Mouse (Mus musculus) liver, embryonic 13.5 days (tissue): ENCODE data around the gene Dnajb2. TPM values are rescaled to one million over a fixed set of nuclear protein-coding genes. Genes with fewer than 3 reads are reported as not detected.

Experiments used
- ATAC-seq: fragments of 200-750 bp; cut with Nextera tagmentation; 2 replicates; pipeline ENCODE4 v1.8.0; 2017; ENCODE audit warnings: low read depth, mild to moderate bottlenecking, moderate number of reproducible peaks, moderate library complexity
- DNase-seq: peaks from one replicate; pipeline ENCODE4 v3.0.0; 2022
- H3K27ac ChIP-seq: fragments of 300-500 bp; sonication (generic); 2 replicates; pipeline ENCODE4 v1.5.1; 2015; ENCODE audit warnings: moderate library complexity, mild to moderate bottlenecking, inconsistent platforms
- H3K27me3 ChIP-seq: fragments of 300-500 bp; sonication (generic); 2 replicates; pipeline ENCODE4 v1.6.1; 2015; ENCODE audit warnings: mild to moderate bottlenecking, inconsistent platforms
- H3K36me3 ChIP-seq: fragments of 300-500 bp; sonication (generic); 2 replicates; pipeline ENCODE4 v1.6.1; 2015; ENCODE audit warnings: mild to moderate bottlenecking, inconsistent platforms
- H3K4me1 ChIP-seq: fragments of 300-500 bp; sonication (generic); replicated peaks from 2 replicates; pipeline ENCODE4 v1.6.1; 2015; ENCODE audit warnings: inconsistent platforms
- H3K4me2 ChIP-seq: fragments of 300-500 bp; sonication (generic); 2 replicates; pipeline ENCODE4 v1.6.1; 2015; ENCODE audit warnings: inconsistent platforms, mild to moderate bottlenecking, moderate library complexity
- H3K4me3 ChIP-seq: fragments of 300-500 bp; sonication (generic); replicated peaks from 2 replicates; pipeline ENCODE4 v1.5.1; 2015; ENCODE audit warnings: mild to moderate bottlenecking, inconsistent platforms
- H3K9ac ChIP-seq: fragments of 300-500 bp; sonication (generic); 2 replicates; pipeline ENCODE4 v1.6.1; 2015; ENCODE audit warnings: mild to moderate bottlenecking, inconsistent platforms
- H3K9me3 ChIP-seq: fragments of 300-500 bp; sonication (generic); replicated peaks from 2 replicates; pipeline ENCODE4 v1.6.1; 2016; ENCODE audit warnings: inconsistent platforms
- WGBS: fragments of 180-500 bp; shearing (Covaris S2); methylation state at CpG from one replicate; pipeline ENCODE4 v1.1.7; 2015; ENCODE audit not compliant: insufficient replicate concordance; 5-methylcytosine and 5-hydroxymethylcytosine counted together
- polyA plus RNA-seq: library from polyadenylated mRNA; unstranded; fragments of >200 nt; fragmentation: Nextera tagmentation; extraction: Ambion mirVana; gene quantifications from 2 replicates; pipeline ENCODE4 v1.2.1, GENCODE M21; 2015

The Dnajb2 gene
- 31.2 and 34.7 TPM in 2 replicates for polyA plus RNA-seq

DNA sequence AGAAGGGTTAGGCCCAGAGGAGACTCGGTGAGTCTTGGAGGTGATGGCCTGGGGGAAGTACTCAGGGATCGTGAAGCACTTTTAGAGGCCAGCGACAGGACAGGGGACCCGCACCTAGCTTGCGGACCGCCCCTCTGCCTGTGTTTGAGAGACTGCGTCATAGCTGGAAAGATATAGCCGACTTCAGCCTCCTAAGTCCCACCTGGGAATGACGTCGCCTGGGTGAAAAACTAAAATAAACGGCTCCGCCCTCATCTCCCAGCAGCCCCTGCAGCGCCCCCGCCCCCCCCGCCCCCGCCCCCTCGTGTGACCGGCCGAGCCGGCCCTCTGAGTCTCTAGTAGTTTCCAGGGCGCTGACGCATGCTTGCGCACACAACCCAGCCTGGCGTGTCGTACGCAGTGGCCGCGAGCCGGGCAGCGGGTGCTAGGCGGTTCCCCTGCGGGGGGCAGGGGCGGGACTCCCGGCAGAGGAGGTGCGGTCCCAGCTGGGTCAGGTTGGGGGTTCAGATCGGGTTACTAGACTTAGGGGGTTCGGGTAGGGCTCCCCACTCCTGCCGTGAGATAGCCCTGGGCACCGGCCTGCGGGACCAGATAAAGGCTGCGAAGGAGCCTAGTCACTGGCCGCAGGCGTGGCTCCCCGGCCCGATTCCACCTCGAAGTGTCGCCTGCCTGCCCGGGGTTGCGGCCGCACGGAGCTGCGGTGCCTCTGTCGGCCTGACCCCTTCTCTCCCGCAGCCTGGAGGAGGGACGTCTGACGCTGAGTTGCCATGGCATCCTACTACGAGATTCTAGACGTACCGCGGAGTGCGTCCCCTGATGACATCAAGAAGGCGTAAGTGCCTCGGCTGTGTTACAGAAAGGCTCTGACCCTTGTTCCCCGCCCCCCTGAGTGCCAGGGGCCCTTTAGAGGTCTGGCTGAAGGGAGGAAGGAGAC lies at the start of gene Dnajb2:
Gene Dnajb2, plus strand, starts transcription at position 290 of the 934 bp plus-strand sequence.
- Histone ChIP-seq H3K36me3 (peaks cover 19% of the 10 kb centered on the region), H3K4me1 (peaks cover 61% of the 10 kb centered on the region), H3K27me3 (no peaks in the 10 kb centered on the region), H3K4me2 (peak within 1 kb of the TSS; percentile 87), H3K9me3 (no peaks in the 10 kb centered on the region), H3K4me3 (peak within 1 kb of the TSS; percentile 65), H3K9ac (peak within 1 kb of the TSS; percentile 77), H3K27ac (peak within 1 kb of the TSS; percentile 99)
- ATAC-seq: peak; percentile 96
- WGBS: 1% methylated on average over 64 of the region's 64 CpGs
- DNase-seq: peak; percentile 94

DNA sequence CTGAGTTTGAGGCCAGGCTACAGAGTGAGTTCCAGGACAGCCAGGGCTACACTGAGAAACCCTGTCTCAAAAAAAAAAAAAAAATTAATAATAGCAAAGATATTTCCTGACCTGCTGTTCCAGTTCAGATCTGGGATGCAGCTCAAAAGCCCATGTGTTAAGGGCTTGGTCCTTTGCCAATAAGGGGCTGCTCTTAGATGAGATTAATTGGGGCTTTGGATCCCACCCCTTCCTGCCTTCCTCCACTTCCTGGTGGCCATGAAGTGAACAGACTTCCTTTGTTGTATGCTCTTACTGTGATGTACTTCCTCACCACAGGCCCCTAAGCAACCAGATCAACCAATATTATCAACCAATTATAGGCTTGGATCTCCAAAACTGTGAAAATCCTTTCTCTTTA lies 49.1 kb upstream of the Dnajb2 start:
- peaks cover 40% of the 10 kb centered on the region for H3K4me1 ChIP-seq
- H3K4me2 ChIP-seq: no peak overlapping the region
- peaks cover 81% of the 10 kb centered on the region for H3K36me3 ChIP-seq
- no peak overlapping the region for H3K27ac ChIP-seq
- H3K4me3 ChIP-seq: no peak overlapping the region
- no peaks in the 10 kb centered on the region for H3K27me3 ChIP-seq
- ATAC-seq: no peak
- no peak for DNase-seq
- 0 out of 2 replicates have a peak, but pooled peaks cover 4% of the 10 kb centered on the region for H3K9me3 ChIP-seq
- H3K9ac ChIP-seq: no peak overlapping the region

DNA sequence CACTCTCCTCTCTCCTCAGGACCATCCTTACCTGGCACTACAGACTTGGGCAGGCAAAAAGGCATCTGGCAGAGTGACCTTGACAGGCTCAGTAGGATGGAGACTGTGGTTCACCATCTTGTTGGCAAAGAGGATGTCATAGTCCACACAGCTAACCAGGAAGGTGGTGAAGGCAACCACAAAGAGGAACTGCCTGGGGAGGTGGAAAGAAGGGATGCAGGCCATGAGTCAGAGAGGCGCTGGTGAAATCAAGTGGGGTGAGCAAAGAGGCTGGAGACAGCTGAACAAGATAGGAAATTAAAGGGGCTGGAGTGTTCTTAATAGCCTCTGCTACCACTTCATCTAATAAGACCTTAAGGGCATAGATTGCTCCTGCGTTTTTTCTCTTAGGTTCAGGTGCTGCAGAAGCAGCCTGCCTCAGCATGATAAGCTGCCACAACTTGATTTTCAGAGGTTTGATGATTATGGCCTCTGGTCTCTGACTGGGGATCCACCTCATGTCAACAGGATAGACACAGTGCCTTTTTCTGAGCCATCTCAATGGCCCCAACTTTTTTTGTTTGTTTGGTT lies 48.2 kb upstream of the Dnajb2 start:
- H3K27me3 ChIP-seq: no peaks in the 10 kb centered on the region
- H3K36me3 ChIP-seq: peaks cover 72% of the 10 kb centered on the region
- H3K9ac ChIP-seq: no peak overlapping the region
- DNase-seq (no peak), ATAC-seq (no peak)
- H3K4me3 ChIP-seq: no peak overlapping the region
- peaks cover 42% of the 10 kb centered on the region for H3K4me1 ChIP-seq
- WGBS: 27% methylated on average over 2 of the region's 2 CpGs
- no peak overlapping the region for H3K4me2 ChIP-seq
- H3K27ac ChIP-seq: peak overlapping the region; percentile 30; the same call in 1 of the 2 replicates
- no peaks in the 10 kb centered on the region for H3K9me3 ChIP-seq

DNA sequence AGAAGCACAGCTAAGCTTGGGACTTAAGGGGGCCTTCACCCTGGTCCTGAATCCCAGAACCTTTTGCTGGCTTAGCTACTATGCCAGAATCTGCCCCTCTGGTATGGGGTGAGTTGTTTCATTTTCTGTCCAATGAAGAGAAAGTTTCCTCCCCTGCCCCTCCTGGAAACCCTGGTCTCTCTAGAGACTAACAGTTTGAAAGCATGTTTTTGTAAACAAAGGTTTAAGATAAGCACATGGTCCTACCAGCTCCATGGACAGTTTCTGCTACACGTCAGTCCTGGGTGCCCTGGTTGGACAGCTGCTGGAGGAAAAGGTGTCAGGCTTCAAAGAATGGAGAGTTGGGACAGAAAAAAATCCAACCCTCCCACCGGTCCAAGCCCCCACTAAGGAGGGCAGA lies 45.6 kb upstream of the Dnajb2 start:
- H3K4me1 ChIP-seq: peaks cover 51% of the 10 kb centered on the region
- peak overlapping the region; percentile 87 for H3K4me3 ChIP-seq
- no peak for ATAC-seq
- H3K27me3 ChIP-seq: no peaks in the 10 kb centered on the region
- H3K27ac ChIP-seq: peak overlapping the region; percentile 97
- WGBS: 38% methylated on average over 2 of the region's 2 CpGs
- H3K9me3 ChIP-seq: no peaks in the 10 kb centered on the region
- H3K36me3 ChIP-seq: peaks cover 55% of the 10 kb centered on the region
- peak overlapping the region; percentile 88 for H3K4me2 ChIP-seq
- H3K9ac ChIP-seq: peak overlapping the region; percentile 97
- peak; percentile 34 for DNase-seq

DNA sequence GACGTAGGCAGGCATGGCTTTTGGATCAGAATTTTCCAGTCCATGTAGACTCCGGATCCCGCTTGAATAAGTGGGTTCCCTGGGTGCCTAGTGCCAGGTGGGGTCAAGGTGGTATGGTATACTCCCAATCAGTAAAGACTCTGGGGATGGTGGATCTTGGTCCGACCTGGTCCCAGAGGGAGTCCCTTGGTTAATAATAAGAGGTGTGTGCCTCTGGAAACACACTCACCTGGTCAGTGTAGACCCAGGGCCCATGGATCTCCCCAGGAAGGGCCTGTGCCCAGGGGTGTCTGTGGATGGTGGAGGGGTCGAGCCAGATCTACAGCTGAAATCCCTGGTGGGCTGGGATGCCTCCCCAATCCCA lies 45.0 kb upstream of the Dnajb2 start:
- Histone ChIP-seq H3K4me3 (peak overlapping the region; percentile 87), H3K9ac (peak overlapping the region; percentile 97), H3K4me2 (peak overlapping the region; percentile 88), H3K27me3 (no peaks in the 10 kb centered on the region), H3K27ac (peak overlapping the region; percentile 97), H3K36me3 (peaks cover 55% of the 10 kb centered on the region), H3K4me1 (peaks cover 51% of the 10 kb centered on the region), H3K9me3 (no peaks in the 10 kb centered on the region)
- 43% methylated on average over 5 of the region's 5 CpGs for WGBS
- no peak for DNase-seq
- no peak; the same call in 1 of the 2 replicates for ATAC-seq

DNA sequence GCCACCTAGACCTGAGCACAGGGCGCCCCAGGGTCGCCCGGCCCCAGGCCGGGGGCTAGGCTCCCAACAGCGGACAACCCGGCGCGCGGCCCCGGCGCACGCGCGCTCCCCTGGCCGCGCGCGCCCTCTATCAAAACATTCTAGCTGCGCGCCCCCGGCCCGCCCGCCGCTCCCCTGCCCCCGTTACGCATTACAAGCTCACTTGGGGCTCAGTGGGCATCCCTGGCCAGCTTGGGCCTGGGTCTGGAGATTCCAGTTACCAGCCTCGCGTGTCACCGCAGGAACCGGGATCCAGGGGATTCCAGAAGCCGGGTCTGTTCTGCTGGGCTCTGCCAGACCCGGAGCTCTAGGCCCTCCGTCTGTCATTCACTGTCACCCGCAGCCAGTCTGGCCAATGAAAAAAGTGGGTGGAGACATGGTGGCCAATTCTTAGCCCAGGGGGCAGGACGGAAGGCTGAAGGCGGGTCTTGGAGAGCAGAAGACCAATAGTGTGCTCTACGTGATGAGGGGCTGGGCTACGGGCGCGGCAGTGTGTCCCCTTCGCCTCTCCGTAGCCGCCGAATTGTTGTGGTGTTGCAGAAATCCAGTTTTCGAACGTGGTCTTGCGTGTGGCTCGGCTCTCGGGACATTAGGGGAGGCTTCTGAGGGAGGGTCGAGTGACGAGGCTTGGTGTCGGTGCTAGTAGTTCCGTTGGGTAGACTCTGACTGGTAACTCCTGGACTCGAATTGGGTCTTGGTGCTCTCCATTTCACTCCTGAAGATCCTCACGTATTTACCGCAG lies 44.4 kb upstream of the Dnajb2 start, which contains the start of the genes Ankzf1 and Atg9a:
Gene Ankzf1, plus strand, starts transcription at position 530 of the 781 bp plus-strand sequence.
Gene Atg9a, minus strand, starts transcription at position 575 of the 781 bp plus-strand sequence.
- Histone ChIP-seq H3K36me3 (peaks cover 55% of the 10 kb centered on the region), H3K4me2 (peak within 1 kb of the TSS; percentile 94), H3K9me3 (no peaks in the 10 kb centered on the region), H3K27ac (peak within 1 kb of the TSS; percentile 97), H3K27me3 (no peaks in the 10 kb centered on the region), H3K9ac (peak within 1 kb of the TSS; percentile 97), H3K4me1 (peaks cover 51% of the 10 kb centered on the region), H3K4me3 (peak within 1 kb of the TSS; percentile 87)
- WGBS: 1% methylated on average over 56 of the region's 56 CpGs
- ATAC-seq: peak; percentile 98
- DNase-seq: peak; percentile 98

DNA sequence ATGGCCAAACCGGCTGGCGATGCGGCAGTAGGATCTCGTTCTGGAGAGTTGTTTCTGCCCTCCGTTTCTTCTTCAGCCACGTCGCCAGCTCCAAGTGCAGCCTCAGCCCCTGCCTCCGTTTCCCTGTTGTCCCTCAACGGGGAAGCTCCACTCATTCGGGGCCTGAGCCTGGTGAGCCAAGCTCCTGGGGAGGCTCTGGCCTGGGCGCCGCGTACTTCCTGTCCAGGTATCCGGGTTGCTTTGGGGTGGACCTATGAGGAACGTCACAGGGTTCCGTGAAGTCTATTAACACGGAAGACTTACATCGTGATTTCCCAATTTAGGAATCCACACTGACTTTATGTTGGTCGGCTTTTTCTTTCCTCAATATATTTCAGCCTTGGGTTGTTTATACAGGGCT lies 43.8 kb upstream of the Dnajb2 start:
- peaks cover 51% of the 10 kb centered on the region for H3K4me1 ChIP-seq
- WGBS: under 1% methylated on average over 19 of the region's 19 CpGs
- peak overlapping the region; percentile 97 for H3K27ac ChIP-seq
- H3K9me3 ChIP-seq: no peaks in the 10 kb centered on the region
- peaks cover 50% of the 10 kb centered on the region for H3K36me3 ChIP-seq
- peak; percentile 30; the same call in 1 of the 2 replicates for ATAC-seq
- peak overlapping the region; percentile 86 for H3K9ac ChIP-seq
- H3K27me3 ChIP-seq: no peaks in the 10 kb centered on the region
- peak; percentile 55 for DNase-seq
- H3K4me3 ChIP-seq: peak overlapping the region; percentile 87
- H3K4me2 ChIP-seq: peak overlapping the region; percentile 94

DNA sequence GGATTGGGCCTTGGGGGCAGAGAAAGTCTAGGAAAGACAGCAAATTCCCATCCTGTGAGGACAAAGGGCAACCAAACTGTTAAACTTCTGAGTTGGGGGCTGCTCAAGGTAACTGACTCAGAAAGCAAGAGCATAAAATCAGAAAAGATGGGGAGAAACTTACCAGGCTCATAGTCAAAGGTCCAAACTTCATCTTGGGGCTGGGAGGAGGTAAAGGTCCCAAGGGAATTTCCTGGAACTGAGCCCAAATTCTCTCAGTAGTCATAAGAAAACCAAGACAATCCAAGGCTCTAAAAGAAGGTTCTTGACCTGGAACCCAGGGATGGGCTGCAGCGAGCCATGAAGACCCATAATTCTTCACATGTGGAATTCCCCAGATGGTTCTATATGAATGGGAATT lies 35.0 kb upstream of the Dnajb2 start:
- 75% methylated on average over 1 of the region's 1 CpGs for WGBS
- no peak for ATAC-seq
- H3K4me2 ChIP-seq: no peak overlapping the region
- H3K4me3 ChIP-seq: no peak overlapping the region
- no peaks in the 10 kb centered on the region for H3K27me3 ChIP-seq
- H3K36me3 ChIP-seq: peaks cover 30% of the 10 kb centered on the region
- no peak for DNase-seq
- no peak overlapping the region for H3K9ac ChIP-seq
- H3K9me3 ChIP-seq: no peaks in the 10 kb centered on the region
- H3K27ac ChIP-seq: no peak overlapping the region
- H3K4me1 ChIP-seq: no peaks in the 10 kb centered on the region

DNA sequence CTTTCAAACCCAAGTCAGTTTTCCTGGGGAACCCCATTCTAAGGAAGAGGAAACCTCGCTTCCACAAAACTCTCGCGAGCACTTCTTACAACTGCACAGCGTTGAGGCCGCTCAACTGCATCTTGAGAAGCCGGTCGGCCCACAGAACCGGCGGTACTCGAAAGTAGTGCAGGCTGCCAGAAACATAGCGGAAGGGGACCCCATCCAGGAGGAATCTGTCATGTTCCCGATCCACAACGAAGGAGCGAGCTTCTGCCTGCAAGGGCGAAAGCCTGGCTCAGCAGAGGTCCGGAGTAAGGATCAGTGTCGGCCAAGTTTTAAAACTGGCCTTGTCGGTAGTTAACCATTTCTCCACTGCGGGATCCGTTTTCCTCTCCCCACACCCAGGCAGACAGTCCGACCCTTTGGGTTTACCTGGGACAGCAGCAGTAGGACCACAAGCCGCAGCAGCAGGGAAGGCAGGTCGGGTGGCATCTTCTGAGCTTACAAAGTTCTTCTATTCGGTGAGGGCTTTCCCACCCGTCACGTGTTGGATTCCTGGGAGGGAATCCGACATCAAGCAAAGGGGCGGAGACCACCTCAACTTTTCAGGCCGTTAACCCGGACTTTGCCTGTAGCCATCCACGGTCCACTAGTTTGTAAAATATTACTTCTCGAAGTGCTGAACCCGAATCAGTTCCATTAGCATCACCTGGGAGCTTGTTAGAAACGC lies 27.1 kb upstream of the Dnajb2 start:
- Histone ChIP-seq H3K4me2 (peak overlapping the region; percentile 99), H3K9ac (peak overlapping the region; percentile 96), H3K27me3 (no peaks in the 10 kb centered on the region), H3K9me3 (no peaks in the 10 kb centered on the region), H3K4me3 (peak overlapping the region; percentile 91), H3K36me3 (peaks cover 24% of the 10 kb centered on the region), H3K27ac (peak overlapping the region; percentile 96; the same call in 1 of the 2 replicates), H3K4me1 (peaks cover 60% of the 10 kb centered on the region)
- peak; percentile 36 for DNase-seq
- no peak for ATAC-seq
- 20% methylated on average over 34 of the region's 34 CpGs for WGBS

DNA sequence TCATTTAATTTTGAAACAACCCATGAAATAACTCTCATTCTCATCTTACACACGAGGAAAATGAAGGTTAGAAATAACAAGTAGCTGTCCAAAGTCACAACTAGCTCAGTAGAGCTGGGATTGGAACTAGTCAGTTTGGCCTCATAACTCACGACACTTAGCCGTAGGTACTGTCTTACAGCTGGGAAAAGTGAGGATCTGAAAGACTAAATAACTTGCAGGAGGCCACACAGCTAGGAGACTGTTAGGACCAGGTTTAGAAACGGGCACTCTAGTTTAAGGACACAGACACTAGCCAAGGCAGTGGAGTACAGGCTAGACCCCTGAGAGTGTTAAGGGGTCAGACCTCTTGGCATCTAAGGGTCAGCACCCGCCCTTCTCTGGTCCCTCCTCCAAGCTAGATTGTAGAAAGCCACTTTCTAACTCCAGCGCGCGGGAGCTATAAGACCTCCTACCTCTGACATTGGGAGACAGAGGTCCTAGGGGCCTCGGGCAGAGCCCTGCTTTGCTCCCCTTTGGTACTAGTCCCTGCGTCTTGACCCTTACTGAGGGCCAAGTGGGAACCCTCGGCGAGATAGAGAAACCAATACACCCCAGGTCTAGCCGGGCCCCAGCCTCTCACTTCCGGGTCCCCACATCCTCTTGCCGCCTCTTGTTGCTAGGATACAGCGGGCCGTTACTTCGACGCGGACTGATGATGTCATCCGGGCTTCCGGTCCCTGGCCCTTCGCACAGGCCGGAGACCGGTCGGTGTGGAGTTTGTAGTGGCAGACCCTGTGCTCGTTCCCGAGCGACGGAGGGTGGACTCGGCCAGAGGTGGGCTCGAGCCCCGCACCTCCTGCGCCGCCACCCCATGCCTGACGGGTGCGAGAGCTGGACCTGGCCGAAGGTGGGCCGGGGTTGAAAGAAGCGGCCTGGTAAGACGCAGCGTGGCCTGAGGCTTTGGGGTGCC lies 25.8 kb upstream of the Dnajb2 start, which contains the start of the genes Glb1l and Stk16:
Gene Glb1l, minus strand, starts transcription at position 678 of the 952 bp plus-strand sequence.
Gene Stk16, plus strand, starts transcription at position 703 of the 952 bp plus-strand sequence.
- no peaks in the 10 kb centered on the region for H3K27me3 ChIP-seq
- DNase-seq (peak; percentile 93), ATAC-seq (peak; percentile 88)
- H3K9ac ChIP-seq: peak within 1 kb of the TSS; percentile 96
- peak within 1 kb of the TSS; percentile 91 for H3K4me3 ChIP-seq
- H3K4me1 ChIP-seq: peaks cover 73% of the 10 kb centered on the region
- peak within 1 kb of the TSS; percentile 99 for H3K4me2 ChIP-seq
- H3K27ac ChIP-seq: peak within 1 kb of the TSS; percentile 96
- peaks cover 37% of the 10 kb centered on the region for H3K36me3 ChIP-seq
- H3K9me3 ChIP-seq: no peaks in the 10 kb centered on the region
- 5% methylated on average over 42 of the region's 42 CpGs for WGBS
